Mouse (Mus musculus) thymus, adult 2 months (tissue): ENCODE measurements around the gene Igsf9.

Source experiments
- CTCF ChIP-seq: fragments of 200-500 bp; IDR thresholded peaks from 2 replicates; pipeline ENCODE4 v1.5.1; 2012; ENCODE audit warnings: mild to moderate bottlenecking, control low read depth, low read length, moderate library complexity, borderline replicate concordance; ENCODE audit not compliant: control insufficient read depth, poor library complexity, insufficient read depth; ENCODE audit errors: extremely low read depth
- POLR2A ChIP-seq: fragments of 200-500 bp; IDR thresholded peaks from 2 replicates; pipeline ENCODE4 v1.6.1; 2012; ENCODE audit warnings: mild to moderate bottlenecking, low read length, control low read depth, moderate library complexity; ENCODE audit not compliant: control insufficient read depth, poor library complexity, insufficient read depth; ENCODE audit errors: extremely low read depth

DNA sequence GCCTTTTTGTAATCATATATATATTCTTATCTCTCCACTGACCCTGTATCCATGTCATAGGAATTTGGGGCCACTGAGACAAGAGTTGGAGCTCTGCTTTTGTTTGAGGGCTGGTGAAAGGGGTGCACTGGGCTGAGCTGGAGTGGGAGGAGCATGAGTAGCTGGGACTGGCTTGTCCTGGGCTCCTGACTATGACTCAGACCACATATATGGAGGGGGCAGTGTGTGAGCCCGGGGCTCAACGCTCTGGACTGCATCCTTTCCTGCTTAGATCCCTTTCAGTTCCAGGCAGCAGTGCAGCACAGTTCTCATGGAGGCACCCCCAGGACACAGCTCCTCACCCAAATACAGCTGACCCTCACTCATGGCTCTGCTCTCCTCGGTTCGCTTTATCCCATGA lies 64.5 kb downstream of the Igsf9 start:
- TF ChIP-seq CTCF (no peak), POLR2A (no peak)
